Mouse (Mus musculus) megakaryocyte, embryonic 14.5 days (primary cell): ENCODE measurements around the gene Repin1. TPM values are rescaled to one million over a fixed set of nuclear protein-coding genes. Genes with fewer than 3 reads are reported as not detected.

Source experiments
- H3K27me3 ChIP-seq: replicated peaks from 2 replicates; pipeline ENCODE3; 2012; ENCODE audit warnings: inconsistent platforms
- H3K36me3 ChIP-seq: replicated peaks from 2 replicates; pipeline ENCODE3; 2012; ENCODE audit warnings: low read length, inconsistent platforms, mixed read lengths
- H3K4me1 ChIP-seq: 2 replicates; pipeline ENCODE4 v1.6.1; 2012; ENCODE audit warnings: inconsistent platforms
- H3K4me3 ChIP-seq: replicated peaks from 2 replicates; pipeline ENCODE3; 2012; ENCODE audit warnings: moderate library complexity, mild to moderate bottlenecking, inconsistent platforms
- H3K9me3 ChIP-seq: 2 replicates; pipeline ENCODE4 v1.6.1; 2012; ENCODE audit warnings: inconsistent platforms
- FLI1 ChIP-seq: IDR thresholded peaks from 2 replicates; pipeline ENCODE4 v1.6.1; 2012; ENCODE audit warnings: low read length, inconsistent platforms, mixed read lengths
- GATA1 ChIP-seq: IDR thresholded peaks from 3 replicates; pipeline ENCODE4 v1.6.1; 2012; ENCODE audit warnings: mixed read lengths, low read length, inconsistent platforms, borderline replicate concordance
- polyA plus RNA-seq: library from polyadenylated mRNA; stranded (reverse); fragments of >175 nt; gene quantifications from 2 replicates; pipeline ENCODE4 v1.2.3, GENCODE M21; 2012; ENCODE audit warnings: low replicate concordance; ENCODE audit not compliant: insufficient read depth

The Repin1 gene
- polyA plus RNA-seq: 72.0 and 191 TPM in 2 replicates

GRCm38 (mm10) chr6:48593158-48594042, at the start of gene Repin1, which contains the start of gene Gm44965:
Gene Repin1 (plus strand): TSS chr6:48593883.
Gene Gm44965 (plus strand): TSS chr6:48593941.
- H3K9me3 ChIP-seq: peaks cover 18% of the 10 kb centered on the region
- H3K4me1 ChIP-seq: peaks cover 90% of the 10 kb centered on the region
- H3K36me3 ChIP-seq: peaks cover 42% of the 10 kb centered on the region
- TF ChIP-seq FLI1 (no peak), GATA1 (no peak)
- H3K27me3 ChIP-seq: no peaks in the 10 kb centered on the region
- peak within 1 kb of the TSS; percentile 100 for H3K4me3 ChIP-seq

DNA sequence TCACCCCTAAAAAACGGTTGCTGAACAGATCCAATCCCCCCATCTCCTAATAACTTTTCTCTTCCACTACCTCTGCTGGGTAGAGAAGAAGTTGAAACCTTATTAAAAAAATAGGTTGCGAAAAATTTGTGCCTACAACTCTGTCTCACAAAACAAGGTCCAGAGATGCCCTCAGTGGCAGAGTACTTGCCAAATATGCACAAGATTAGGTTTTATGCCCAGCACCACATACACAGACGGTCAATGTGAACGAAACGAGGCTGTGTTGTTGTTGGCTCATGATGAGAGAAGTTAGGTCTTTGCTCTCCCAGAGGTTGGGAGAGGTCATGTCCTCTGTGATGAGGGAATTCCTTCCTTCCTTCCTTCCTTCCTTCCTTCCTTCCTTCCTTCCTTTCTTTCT, 48.4 kb upstream of the Repin1 start:
- H3K4me1 ChIP-seq: peaks cover 24% of the 10 kb centered on the region
- no peak overlapping the region for H3K4me3 ChIP-seq
- H3K9me3 ChIP-seq: no peaks in the 10 kb centered on the region
- no peaks in the 10 kb centered on the region for H3K36me3 ChIP-seq
- peaks cover 2% of the 10 kb centered on the region for H3K27me3 ChIP-seq
- TF ChIP-seq FLI1: no peak
- TF ChIP-seq GATA1: no peak

DNA sequence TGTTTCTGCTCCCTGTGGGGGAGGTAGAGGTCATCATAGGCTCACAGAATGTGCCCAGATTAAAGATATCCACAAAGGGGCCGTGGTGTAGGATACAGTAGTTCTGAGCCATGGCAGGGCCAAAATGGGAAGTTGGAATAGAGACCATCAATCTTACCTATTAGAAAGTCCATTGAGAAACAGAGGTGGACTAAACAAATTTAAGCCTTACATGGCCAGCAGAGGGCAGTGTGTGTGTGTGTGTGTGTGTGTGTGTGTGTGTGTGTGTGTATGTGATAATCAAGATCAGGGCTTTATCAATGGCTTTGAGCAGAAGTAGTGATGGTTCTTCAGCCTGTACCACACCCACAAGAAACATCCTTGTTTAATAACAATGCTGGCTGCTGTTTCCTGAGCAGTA, 47.4 kb upstream of the Repin1 start:
- H3K9me3 ChIP-seq: no peaks in the 10 kb centered on the region
- TF ChIP-seq FLI1 (no peak), GATA1 (no peak)

DNA sequence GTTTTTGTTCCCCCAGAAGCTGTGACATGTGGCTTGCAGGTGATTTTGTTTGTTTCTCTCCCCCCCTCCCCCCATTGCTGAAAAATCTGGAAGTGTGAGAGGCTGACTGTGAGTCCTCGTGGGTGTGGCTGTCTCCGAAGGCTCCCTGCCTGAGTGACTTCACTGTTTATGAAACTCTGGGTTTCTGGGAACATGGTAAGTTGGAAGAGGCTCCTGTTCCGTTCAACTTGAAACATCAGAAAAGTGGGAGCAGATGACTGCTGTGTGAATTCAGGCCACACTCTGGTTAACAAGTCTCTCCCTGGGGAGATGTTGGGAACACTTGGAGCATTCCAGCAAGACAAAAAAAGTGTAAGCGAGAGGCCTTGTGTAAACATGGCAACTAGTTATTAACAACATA, 46.8 kb upstream of the Repin1 start:
- Histone ChIP-seq H3K4me3 (no peak overlapping the region), H3K4me1 (peaks cover 15% of the 10 kb centered on the region), H3K9me3 (no peaks in the 10 kb centered on the region), H3K27me3 (peaks cover 2% of the 10 kb centered on the region), H3K36me3 (no peaks in the 10 kb centered on the region)
- no peak for TF ChIP-seq FLI1
- no peak for TF ChIP-seq GATA1

More for the DNA sequence above, 47.4 kb upstream of the Repin1 start:
- Histone ChIP-seq H3K4me3 (no peak overlapping the region), H3K27me3 (peaks cover 2% of the 10 kb centered on the region), H3K4me1 (peaks cover 21% of the 10 kb centered on the region), H3K36me3 (no peaks in the 10 kb centered on the region)

- Histone ChIP-seq H3K4me3 (no peak overlapping the region), H3K9me3 (no peaks in the 10 kb centered on the region), H3K27me3 (peaks cover 2% of the 10 kb centered on the region), H3K4me1 (peaks cover 8% of the 10 kb centered on the region), H3K36me3 (no peaks in the 10 kb centered on the region)
- no peak for TF ChIP-seq GATA1
Measured at GRCm38 (mm10) chr6:48548314-48548713, 45.4 kb upstream of the Repin1 start.

- Histone ChIP-seq H3K36me3 (peaks cover 20% of the 10 kb centered on the region), H3K4me3 (no peak overlapping the region), H3K4me1 (peaks cover 27% of the 10 kb centered on the region), H3K9me3 (no peaks in the 10 kb centered on the region), H3K27me3 (no peaks in the 10 kb centered on the region)
- no peak for TF ChIP-seq GATA1
- no peak for TF ChIP-seq FLI1
Measured at GRCm38 (mm10) chr6:48552918-48553317, 40.8 kb upstream of the Repin1 start.

DNA sequence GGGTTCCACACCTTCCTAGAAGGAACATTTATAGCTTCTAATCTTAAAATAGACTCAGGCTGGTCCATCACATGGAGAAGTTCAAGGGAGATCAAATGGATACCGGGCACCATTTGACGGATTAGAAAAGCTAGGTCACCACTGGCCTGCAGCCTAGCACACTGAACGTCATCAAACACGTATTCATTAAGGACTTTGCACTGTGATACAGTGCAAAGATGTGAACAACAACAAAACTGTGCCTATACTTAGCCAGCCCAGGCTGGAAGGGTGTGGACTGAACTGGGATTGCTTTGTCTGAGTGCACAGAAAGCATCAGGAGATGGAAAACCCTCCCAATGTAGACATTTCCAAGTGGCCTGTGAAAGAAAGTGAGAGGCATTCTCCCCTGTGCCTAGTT, 39.9 kb upstream of the Repin1 start:
- no peaks in the 10 kb centered on the region for H3K27me3 ChIP-seq
- peak overlapping the region; percentile 92 for H3K4me3 ChIP-seq
- peaks cover 25% of the 10 kb centered on the region for H3K4me1 ChIP-seq
- TF ChIP-seq FLI1: no peak
- TF ChIP-seq GATA1: no peak
- H3K9me3 ChIP-seq: no peaks in the 10 kb centered on the region
- peaks cover 28% of the 10 kb centered on the region for H3K36me3 ChIP-seq

DNA sequence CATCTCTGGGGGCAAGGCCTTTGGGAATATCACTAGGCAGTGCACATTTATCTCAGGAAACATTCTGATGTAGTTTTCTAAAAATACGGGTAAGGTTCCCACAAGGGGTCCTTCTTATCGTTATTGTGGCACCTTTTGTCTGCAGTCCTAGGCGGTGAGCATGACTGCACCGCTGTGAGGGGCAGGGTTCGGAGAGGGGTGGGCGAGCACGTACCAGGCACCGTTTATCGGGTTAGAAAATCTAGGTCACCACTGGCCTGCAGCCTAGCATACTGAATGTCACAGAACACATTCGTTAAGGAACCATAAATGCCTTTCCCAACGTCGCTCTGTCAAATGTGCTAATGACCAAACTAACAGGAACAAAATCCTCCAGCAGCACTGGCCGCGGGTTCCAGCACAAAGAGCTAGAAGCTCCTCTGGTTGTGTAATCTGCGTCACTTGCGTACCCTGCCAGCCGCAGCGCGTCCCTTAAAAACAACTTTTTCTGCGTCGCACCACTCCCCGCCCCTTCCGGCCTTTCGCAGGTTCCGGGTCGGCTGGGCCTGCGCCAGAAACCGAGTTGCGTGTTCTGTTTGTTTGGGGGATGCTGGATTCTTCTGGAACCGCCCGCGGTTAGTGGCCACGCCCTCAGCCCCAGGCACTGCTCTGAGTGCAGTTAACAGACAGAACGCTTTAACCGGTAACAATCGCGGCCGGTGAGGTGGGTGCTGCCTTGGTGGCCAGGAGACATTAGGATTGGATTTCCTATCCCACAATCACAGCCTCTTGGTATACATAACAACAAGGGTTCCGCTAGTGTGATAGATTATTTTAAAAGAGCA, 39.2 kb upstream of the Repin1 start, which contains the start of gene Lrrc61:
TSS of gene Lrrc61 (plus strand) at position 517 of the 824 bp plus-strand sequence.
- peaks cover 35% of the 10 kb centered on the region for H3K36me3 ChIP-seq
- H3K4me1 ChIP-seq: peaks cover 28% of the 10 kb centered on the region
- no peak for TF ChIP-seq GATA1
- no peak for TF ChIP-seq FLI1
- H3K4me3 ChIP-seq: peak within 1 kb of the TSS; percentile 92
- H3K9me3 ChIP-seq: no peaks in the 10 kb centered on the region
- H3K27me3 ChIP-seq: no peaks in the 10 kb centered on the region

- Histone ChIP-seq H3K4me1 (peaks cover 28% of the 10 kb centered on the region), H3K9me3 (no peaks in the 10 kb centered on the region), H3K27me3 (no peaks in the 10 kb centered on the region), H3K36me3 (peaks cover 40% of the 10 kb centered on the region), H3K4me3 (peak overlapping the region; percentile 92)
- TF ChIP-seq GATA1: no peak
- no peak for TF ChIP-seq FLI1
Measured at GRCm38 (mm10) chr6:48555104-48555890, 38.4 kb upstream of the Repin1 start.
